Mouse (Mus musculus) gastrocnemius, postnatal 14 days (tissue): ENCODE results near the gene Trim3. TPM values are rescaled to one million over a fixed set of nuclear protein-coding genes. Genes with fewer than 3 reads are reported as not detected.

ENCODE experiments used
- DNase-seq: peaks from one replicate; pipeline ENCODE4 v3.0.0; 2021; ENCODE audit warnings: mixed read lengths
- intact Hi-C: fragments of 180-260 bp; cut with DNase I; formaldehyde crosslinking; loops from one replicate; pipeline ENCODE4 v1.15.1; 2025; ENCODE audit warnings: low total_unique reads
- total RNA-seq, 2 experiments: library from RNA; stranded (reverse); gene quantifications; 2 replicates each; pipeline ENCODE4 v1.2.3; 2021

The Trim3 gene
- total RNA-seq, 2 experiments from 2014 or later = 14.3 to 16.4 TPM

DNA sequence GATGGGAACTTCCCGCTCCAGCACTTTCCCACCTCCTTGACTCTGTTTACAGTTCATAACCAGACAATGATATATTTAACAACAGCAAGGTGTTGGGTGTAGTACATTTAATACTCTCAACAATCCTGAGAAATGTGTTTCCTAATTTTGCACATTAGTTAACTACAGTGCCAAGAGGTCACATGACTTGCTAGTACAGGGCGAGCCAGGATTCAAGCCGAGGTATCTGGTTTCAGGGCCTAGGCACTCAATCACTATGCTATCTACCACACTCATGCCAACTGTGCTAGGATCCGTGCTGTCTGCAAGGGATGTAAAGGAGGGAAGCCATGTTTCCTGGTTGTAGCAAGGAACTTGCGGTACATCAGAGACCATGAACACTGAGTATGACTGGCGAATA is 16.8 kb downstream of the Trim3 start:
- DNase-seq = no peak
- intact Hi-C loops = no loop called here

DNA sequence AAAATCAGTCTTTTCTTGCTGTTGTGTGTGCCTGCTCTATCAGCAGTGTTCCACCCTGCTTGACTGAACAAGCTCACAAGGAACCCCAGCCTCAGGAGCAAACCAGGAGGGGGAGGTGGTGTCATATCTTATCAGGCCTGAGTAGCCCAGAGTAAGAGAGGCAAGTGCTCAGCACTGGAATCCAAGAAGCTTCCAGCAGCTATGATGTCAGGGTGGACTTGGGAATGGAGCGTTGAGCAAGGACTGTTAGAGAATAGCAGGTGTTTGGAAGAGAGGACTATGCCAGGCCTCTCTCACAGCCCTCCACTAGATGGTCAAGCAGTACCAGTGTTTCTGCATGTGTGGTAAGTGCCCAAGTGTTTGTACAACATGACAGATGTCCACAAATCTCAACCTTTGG is 17.7 kb downstream of the Trim3 start:
- intact Hi-C loops = no loop called here
- no peak for DNase-seq

GRCm38 (mm10) chr7:105614400-105614799 is 19.0 kb downstream of the Trim3 start:
- intact Hi-C loops = no loop called here
- DNase-seq = no peak

GRCm38 (mm10) chr7:105611767-105612166 is 21.6 kb downstream of the Trim3 start:
- intact Hi-C loops = no loop called here

DNA sequence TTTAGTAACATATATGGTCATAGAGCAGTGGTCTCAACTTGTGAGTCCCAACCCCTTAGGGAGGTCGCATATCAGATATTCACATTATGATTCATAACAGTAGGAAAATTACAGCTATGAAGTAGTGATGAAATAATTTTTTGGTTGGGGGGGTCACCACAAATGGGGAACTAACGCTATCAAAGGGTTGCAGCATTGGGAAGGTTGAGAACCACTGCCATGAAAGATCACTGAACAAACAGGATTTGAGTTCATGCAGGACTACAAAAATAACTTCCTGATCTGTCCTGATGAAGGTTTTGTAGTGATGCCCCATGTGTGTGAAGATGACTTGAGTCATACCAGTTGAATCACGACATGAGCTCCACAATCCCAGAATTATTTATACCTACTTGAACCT is 24.9 kb downstream of the Trim3 start:
- intact Hi-C loops = no loop called here
- DNase-seq = no peak

More at GRCm38 (mm10) chr7:105611767-105612166, 21.6 kb downstream of the Trim3 start:
- DNase-seq = no peak

GRCm38 (mm10) chr7:105602860-105603623 is 30.3 kb downstream of the Trim3 start:
- intact Hi-C loops = no loop called here

DNA sequence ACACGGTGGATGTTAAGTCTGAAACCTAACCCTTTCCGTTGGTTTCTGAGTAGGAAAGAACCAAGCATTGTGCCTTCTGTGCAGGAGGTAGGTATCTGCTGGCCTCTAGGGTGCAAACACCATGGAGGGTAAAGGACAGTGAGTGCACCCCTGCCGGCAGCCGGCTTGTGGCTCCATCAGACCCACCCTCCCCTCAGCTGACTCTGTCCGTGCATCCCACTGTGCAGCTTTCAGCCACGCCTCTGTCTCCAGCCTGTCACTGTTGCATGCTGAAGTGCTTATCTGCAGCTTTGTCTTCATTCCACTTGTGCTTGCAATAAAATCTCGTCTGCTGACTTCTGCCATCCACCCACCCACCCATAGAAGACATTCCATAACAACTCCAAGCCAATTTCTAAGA is 43.3 kb downstream of the Trim3 start:
- intact Hi-C loops = no loop called here
- DNase-seq = no peak

More at GRCm38 (mm10) chr7:105602860-105603623, 30.3 kb downstream of the Trim3 start:
- peak; percentile 54 for DNase-seq

- intact Hi-C loops = no loop called here
Observed at GRCm38 (mm10) chr7:105588325-105588912, 45.0 kb downstream of the Trim3 start.

GRCm38 (mm10) chr7:105581959-105582358 is 51.4 kb downstream of the Trim3 start:
- DNase-seq = no peak
- intact Hi-C loops = no loop called here

More at GRCm38 (mm10) chr7:105588325-105588912, 45.0 kb downstream of the Trim3 start:
- DNase-seq = no peak

- intact Hi-C loops = no loop called here
- peak; percentile 73 for DNase-seq
Observed at GRCm38 (mm10) chr7:105581094-105581703, 52.2 kb downstream of the Trim3 start, which contains the start of gene Apbb1. Gene Apbb1, minus strand, starts transcription at chr7:105581653.

DNA sequence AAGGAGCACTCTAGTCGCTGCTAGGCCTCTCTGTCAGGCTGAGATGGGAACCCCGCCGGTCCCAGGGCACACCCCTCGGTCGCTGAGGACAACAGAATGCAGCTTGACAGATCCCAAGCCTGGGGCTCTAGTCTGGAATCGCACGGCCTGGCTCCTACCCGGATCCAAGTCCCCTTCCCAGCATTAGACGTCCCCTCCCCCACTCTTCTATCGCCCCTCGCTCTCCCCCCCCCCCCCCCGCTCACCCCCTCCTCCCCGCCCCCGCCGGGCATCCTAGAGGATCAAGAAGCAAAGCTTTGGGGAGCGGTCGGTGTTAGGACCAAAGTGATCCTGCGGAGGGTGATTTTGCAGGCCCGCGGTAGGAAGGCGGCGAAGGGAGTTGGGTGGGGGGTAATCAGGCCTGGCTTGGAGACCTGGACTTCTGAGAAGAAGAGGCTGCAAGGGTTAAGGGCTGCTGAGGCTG is 52.7 kb downstream of the Trim3 start:
- intact Hi-C loops = no loop called here
- peak; percentile 22 for DNase-seq

DNA sequence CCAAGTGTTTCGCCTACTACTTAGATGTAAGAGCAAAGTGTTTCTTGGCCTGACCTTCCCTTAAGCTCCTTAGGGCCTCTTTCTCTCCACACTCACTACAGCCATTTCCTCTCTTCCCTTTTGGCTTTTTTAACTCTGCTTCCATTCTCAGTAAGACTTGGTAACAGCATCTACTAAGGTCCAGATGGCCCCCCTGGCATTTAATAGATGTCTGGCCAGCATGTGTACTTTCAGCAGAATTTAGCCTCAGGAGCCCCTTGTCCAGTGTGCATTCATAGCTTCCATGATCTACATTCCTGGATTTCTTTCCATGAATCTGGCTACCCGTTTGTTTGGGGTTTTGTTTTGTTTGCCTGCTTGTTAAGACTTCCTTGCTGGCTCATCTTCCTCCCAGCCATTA is 54.9 kb downstream of the Trim3 start:
- DNase-seq = no peak
- intact Hi-C loops = no loop called here

DNA sequence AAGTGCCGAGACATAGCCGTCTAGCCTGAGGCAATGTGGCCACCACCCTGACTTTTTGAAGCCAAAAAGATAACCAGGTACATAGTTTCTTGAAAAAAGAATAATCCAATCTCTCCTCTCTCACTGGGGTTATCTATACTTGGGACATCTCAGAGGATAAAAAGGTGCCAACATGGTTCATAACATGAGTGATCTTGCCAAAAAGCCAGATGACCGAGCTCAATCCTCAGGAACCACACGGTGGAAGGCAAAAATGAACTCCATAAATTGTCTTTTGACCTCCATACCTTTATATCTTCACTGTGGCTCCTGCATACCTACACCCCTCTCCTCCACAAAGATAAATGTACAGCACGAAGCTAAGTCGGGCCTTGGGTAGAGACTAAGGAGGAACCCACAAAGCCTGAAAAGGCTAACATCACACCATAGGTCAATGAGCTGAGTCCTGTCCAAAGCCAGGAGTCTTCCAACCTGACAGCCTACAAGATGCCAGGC is 55.9 kb downstream of the Trim3 start:
- no peak for DNase-seq
- intact Hi-C loops = no loop called here

DNA sequence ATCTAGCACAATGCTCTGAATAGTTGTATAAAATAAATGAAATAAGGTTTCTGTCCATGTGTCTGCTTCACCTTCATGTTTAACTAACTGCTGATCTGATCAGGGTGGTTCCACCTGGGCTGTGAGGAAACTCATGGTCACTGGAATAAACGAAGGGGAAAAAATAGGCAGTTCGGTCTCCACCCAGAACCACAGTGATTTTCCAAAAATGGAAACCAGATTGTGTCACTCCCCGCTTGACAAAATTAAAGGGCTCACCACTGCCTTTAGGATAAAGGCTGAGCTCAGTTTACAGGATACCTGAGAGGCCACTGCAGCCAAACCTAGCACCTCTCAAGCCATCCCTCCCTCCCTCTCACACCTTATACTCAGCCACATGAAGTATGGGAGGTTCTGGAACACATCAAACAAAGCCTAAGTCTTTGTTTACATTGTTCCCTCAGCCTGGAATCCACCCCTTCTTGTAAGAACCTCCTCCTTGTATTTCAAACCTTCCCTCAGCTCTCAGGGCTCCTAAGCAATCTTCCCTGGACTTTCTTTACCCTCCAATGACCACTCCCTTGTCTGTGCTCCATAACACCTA is 57.1 kb downstream of the Trim3 start:
- intact Hi-C loops = no loop called here
- no peak for DNase-seq

DNA sequence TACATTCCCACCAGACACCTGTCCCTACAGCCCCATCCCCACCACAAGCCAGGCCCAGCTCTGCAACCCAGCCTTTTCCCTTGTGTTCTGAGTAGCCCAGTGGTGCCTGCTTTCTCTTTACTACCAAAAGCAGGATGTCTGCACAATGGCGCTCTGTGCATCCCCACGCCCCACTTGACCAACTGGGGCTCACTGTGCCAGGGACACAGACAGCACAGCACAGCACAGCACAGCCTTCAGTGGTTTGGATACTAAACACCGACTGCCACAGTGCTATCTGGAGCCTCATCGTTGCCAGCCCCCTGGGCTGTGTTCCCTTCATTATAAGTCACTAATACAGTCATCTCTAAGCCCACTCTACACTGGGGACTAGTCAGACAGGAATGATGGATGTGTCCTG is 58.8 kb downstream of the Trim3 start:
- DNase-seq = no peak
- intact Hi-C loops = no loop called here

DNA sequence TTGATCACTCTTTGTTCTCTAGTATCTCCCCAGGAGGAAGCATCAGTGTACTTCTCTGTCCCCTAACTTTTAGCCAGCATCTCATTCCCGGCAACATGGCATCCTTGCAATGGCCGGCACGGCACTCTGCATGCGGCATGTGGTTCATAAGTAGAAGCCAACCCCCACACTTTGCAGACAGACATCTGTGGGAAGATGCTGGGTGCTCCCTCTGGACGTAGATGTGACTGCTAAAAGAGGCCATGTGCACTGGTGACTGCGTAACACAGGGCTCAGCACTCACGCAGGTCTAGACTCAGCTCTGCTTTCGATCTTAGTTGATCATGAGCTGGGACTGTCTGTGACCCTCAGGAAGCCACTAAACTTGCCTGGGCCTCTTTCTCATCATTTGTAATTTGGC is 60.4 kb downstream of the Trim3 start:
- intact Hi-C loops = no loop called here
- no peak for DNase-seq

DNA sequence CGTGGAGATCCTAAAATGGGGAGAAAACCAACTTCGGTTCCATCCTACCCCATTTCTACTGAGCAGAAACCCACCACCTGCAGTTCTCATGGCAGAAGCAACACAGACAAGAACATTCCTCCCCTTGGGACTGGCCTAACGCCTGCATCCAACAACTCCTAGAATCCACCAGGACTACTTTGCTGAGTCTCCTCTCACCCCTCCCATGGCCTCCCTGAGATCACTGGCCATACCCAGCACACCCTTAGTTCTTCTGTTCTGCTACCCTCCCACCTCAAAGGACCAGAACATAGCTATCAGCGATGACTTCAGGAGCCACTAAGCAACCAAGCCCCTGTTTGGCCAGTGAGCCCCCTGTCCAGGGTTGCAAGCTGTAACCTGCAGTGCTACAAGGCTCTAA is 62.6 kb downstream of the Trim3 start:
- intact Hi-C loops = no loop called here
- no peak for DNase-seq

- intact Hi-C loops = no loop called here
- no peak for DNase-seq
Observed at GRCm38 (mm10) chr7:105569512-105570496, 63.6 kb downstream of the Trim3 start.

GRCm38 (mm10) chr7:105568988-105569471 is 64.3 kb downstream of the Trim3 start:
- no peak for DNase-seq
- intact Hi-C loops = no loop called here
